Mouse (Mus musculus): ENCODE results near the gene Cpxm1.

- no peak for TF ChIP-seq CTCF (conservative IDR thresholded peaks at IDR 0.05; ENCODE audit: insufficient read depth, insufficient read length, low read depth, low read length)
- TF ChIP-seq POLR2A (IDR thresholded peaks at IDR 0.05; ENCODE audit: low read depth, low read length) = no peak
Measured at GRCm38 (mm10) chr2:130432157-130432556, 34.8 kb upstream of the Cpxm1 start.

Measured in kidney, adult 2 months (tissue).